Mouse (Mus musculus): ENCODE results near the gene Mrpl34. TPM values are rescaled to one million over a fixed set of nuclear protein-coding genes. Genes with fewer than 3 reads are reported as not detected.

The Mrpl34 gene
- polyA plus RNA-seq, 1 experiment from 2014 or later = 173 TPM

GRCm38 (mm10) chr8:71460716-71461115 lies 4.0 kb upstream of the Mrpl34 start:
- H3K4me3 ChIP-seq = no peak overlapping the region
- H3K4me2 ChIP-seq = no peak overlapping the region
- no peak overlapping the region for H3K27ac ChIP-seq
- H3K4me1 ChIP-seq = peaks cover 42% of the 10 kb centered on the region
- H3K9me3 ChIP-seq (replicated peaks) = no peaks in the 10 kb centered on the region
- no peak for ATAC-seq
- peaks cover 22% of the 10 kb centered on the region for H3K27me3 ChIP-seq (replicated peaks)
- H3K9ac ChIP-seq = no peak overlapping the region
- peaks cover 33% of the 10 kb centered on the region for H3K36me3 ChIP-seq
- 80% methylated on average over 6 of the region's 6 CpGs for WGBS (ENCODE audit: insufficient replicate concordance)

GRCm38 (mm10) chr8:71461152-71461840 lies 3.5 kb upstream of the Mrpl34 start:
- Histone ChIP-seq H3K9ac (no peak overlapping the region), H3K4me3 (no peak overlapping the region), H3K4me1 (peaks cover 48% of the 10 kb centered on the region), H3K36me3 (peaks cover 38% of the 10 kb centered on the region), H3K27me3 (replicated peaks) (peaks cover 16% of the 10 kb centered on the region), H3K9me3 (replicated peaks) (no peaks in the 10 kb centered on the region), H3K4me2 (no peak overlapping the region), H3K27ac (no peak overlapping the region)
- WGBS (ENCODE audit: insufficient replicate concordance) = 76% methylated on average over 47 of the region's 47 CpGs
- ATAC-seq = no peak

- Histone ChIP-seq H3K27me3 (replicated peaks) (peaks cover 10% of the 10 kb centered on the region), H3K36me3 (peaks cover 43% of the 10 kb centered on the region), H3K4me2 (peak overlapping the region; percentile 97), H3K9ac (peak overlapping the region; percentile 86), H3K4me3 (peak overlapping the region; percentile 84; the same call in 1 of the 2 replicates), H3K4me1 (peaks cover 42% of the 10 kb centered on the region), H3K27ac (no peak overlapping the region), H3K9me3 (replicated peaks) (no peaks in the 10 kb centered on the region)
- ATAC-seq = no peak
- WGBS (ENCODE audit: insufficient replicate concordance) = 69% methylated on average over 4 of the region's 4 CpGs
Observed at GRCm38 (mm10) chr8:71462191-71462590, 2.6 kb upstream of the Mrpl34 start.

GRCm38 (mm10) chr8:71462786-71463185 lies 2.0 kb upstream of the Mrpl34 start:
- H3K4me2 ChIP-seq = peak overlapping the region; percentile 97
- peaks cover 36% of the 10 kb centered on the region for H3K4me1 ChIP-seq
- no peak overlapping the region for H3K27ac ChIP-seq
- peak overlapping the region; percentile 86 for H3K9ac ChIP-seq
- H3K4me3 ChIP-seq = peak overlapping the region; percentile 84
- H3K9me3 ChIP-seq (replicated peaks) = no peaks in the 10 kb centered on the region
- peaks cover 10% of the 10 kb centered on the region for H3K27me3 ChIP-seq (replicated peaks)
- ATAC-seq = no peak
- peaks cover 44% of the 10 kb centered on the region for H3K36me3 ChIP-seq
- WGBS (ENCODE audit: insufficient replicate concordance) = 10% methylated on average over 16 of the region's 16 CpGs

- Histone ChIP-seq H3K9ac (peak within 1 kb of the TSS; percentile 86), H3K4me3 (peak within 1 kb of the TSS; percentile 84), H3K9me3 (replicated peaks) (no peaks in the 10 kb centered on the region), H3K4me1 (peaks cover 39% of the 10 kb centered on the region), H3K27me3 (replicated peaks) (peaks cover 10% of the 10 kb centered on the region), H3K4me2 (peak within 1 kb of the TSS; percentile 97), H3K36me3 (peaks cover 38% of the 10 kb centered on the region), H3K27ac (peak within 1 kb of the TSS; percentile 84)
- WGBS (ENCODE audit: insufficient replicate concordance) = 3% methylated on average over 55 of the region's 55 CpGs
- peak; percentile 79 for ATAC-seq
Observed at GRCm38 (mm10) chr8:71463188-71464033, 1.3 kb upstream of the Mrpl34 start, which contains the start of gene Abhd8. TSS of gene Abhd8 (minus strand) at chr8:71463655.

- 72% methylated on average over 8 of the region's 8 CpGs for WGBS (ENCODE audit: insufficient replicate concordance)
- ATAC-seq = no peak
- Histone ChIP-seq H3K27me3 (replicated peaks) (peaks cover 10% of the 10 kb centered on the region), H3K9ac (peak overlapping the region; percentile 84), H3K9me3 (replicated peaks) (no peaks in the 10 kb centered on the region), H3K4me3 (peak overlapping the region; percentile 84), H3K27ac (no peak overlapping the region), H3K4me2 (peak overlapping the region; percentile 97), H3K36me3 (peaks cover 33% of the 10 kb centered on the region), H3K4me1 (peaks cover 56% of the 10 kb centered on the region)
Observed at GRCm38 (mm10) chr8:71465733-71466132, 974 bp downstream of the Mrpl34 start.

- Histone ChIP-seq H3K27ac (no peak overlapping the region), H3K36me3 (peaks cover 33% of the 10 kb centered on the region), H3K4me2 (peak overlapping the region; percentile 97), H3K9me3 (replicated peaks) (no peaks in the 10 kb centered on the region), H3K9ac (no peak overlapping the region), H3K4me1 (peaks cover 60% of the 10 kb centered on the region), H3K4me3 (0 out of 2 replicates have a peak overlapping the region, but pooled peaks have one; percentile 2), H3K27me3 (replicated peaks) (peaks cover 8% of the 10 kb centered on the region)
- ATAC-seq = no peak
- 90% methylated on average over 5 of the region's 5 CpGs for WGBS (ENCODE audit: insufficient replicate concordance)
Observed at GRCm38 (mm10) chr8:71466198-71466597, 1.4 kb downstream of the Mrpl34 start.

GRCm38 (mm10) chr8:71467201-71467600 lies 2.4 kb downstream of the Mrpl34 start:
- Histone ChIP-seq H3K9ac (no peak overlapping the region), H3K27ac (0 out of 2 replicates have a peak overlapping the region, but pooled peaks have one; percentile 20), H3K4me2 (no peak overlapping the region), H3K4me3 (no peak overlapping the region), H3K27me3 (replicated peaks) (no peaks in the 10 kb centered on the region), H3K4me1 (peaks cover 59% of the 10 kb centered on the region), H3K9me3 (replicated peaks) (no peaks in the 10 kb centered on the region), H3K36me3 (peaks cover 37% of the 10 kb centered on the region)
- ATAC-seq = no peak
- 85% methylated on average over 2 of the region's 2 CpGs for WGBS (ENCODE audit: insufficient replicate concordance)

GRCm38 (mm10) chr8:71468001-71468400 lies 3.2 kb downstream of the Mrpl34 start:
- H3K4me2 ChIP-seq = no peak overlapping the region
- no peak overlapping the region for H3K27ac ChIP-seq
- no peak for ATAC-seq
- no peak overlapping the region for H3K4me3 ChIP-seq
- peaks cover 45% of the 10 kb centered on the region for H3K36me3 ChIP-seq
- 64% methylated on average over 1 of the region's 1 CpGs for WGBS (ENCODE audit: insufficient replicate concordance)
- H3K9me3 ChIP-seq (replicated peaks) = no peaks in the 10 kb centered on the region
- H3K9ac ChIP-seq = no peak overlapping the region
- peaks cover 51% of the 10 kb centered on the region for H3K4me1 ChIP-seq
- H3K27me3 ChIP-seq (replicated peaks) = no peaks in the 10 kb centered on the region

GRCm38 (mm10) chr8:71468916-71469315 lies 4.2 kb downstream of the Mrpl34 start, which contains the start of gene Dda1:
TSS of gene Dda1 (plus strand) at chr8:71469199.
- Histone ChIP-seq H3K9me3 (replicated peaks) (no peaks in the 10 kb centered on the region), H3K4me3 (peak within 1 kb of the TSS; percentile 84), H3K9ac (peak within 1 kb of the TSS; percentile 92), H3K27me3 (replicated peaks) (no peaks in the 10 kb centered on the region), H3K36me3 (peaks cover 54% of the 10 kb centered on the region), H3K4me2 (peak within 1 kb of the TSS; percentile 95), H3K27ac (peak within 1 kb of the TSS; percentile 82), H3K4me1 (peaks cover 45% of the 10 kb centered on the region)
- under 1% methylated on average over 48 of the region's 52 CpGs for WGBS (ENCODE audit: insufficient replicate concordance)
- peak; percentile 83 for ATAC-seq

GRCm38 (mm10) chr8:71469411-71469810 lies 4.7 kb downstream of the Mrpl34 start:
- Histone ChIP-seq H3K4me1 (peaks cover 40% of the 10 kb centered on the region), H3K4me2 (peak overlapping the region; percentile 95), H3K36me3 (peaks cover 59% of the 10 kb centered on the region), H3K4me3 (peak overlapping the region; percentile 84), H3K27me3 (replicated peaks) (no peaks in the 10 kb centered on the region), H3K27ac (peak overlapping the region; percentile 82), H3K9ac (peak overlapping the region; percentile 92), H3K9me3 (replicated peaks) (no peaks in the 10 kb centered on the region)
- 2% methylated on average over 24 of the region's 24 CpGs for WGBS (ENCODE audit: insufficient replicate concordance)
- ATAC-seq = peak; percentile 2; the same call in 1 of the 2 replicates

Measured in liver, embryonic 12.5 days (tissue).